Mouse (Mus musculus): ENCODE data around the gene Pla2g4d. TPM values are rescaled to one million over a fixed set of nuclear protein-coding genes. Genes with fewer than 3 reads are reported as not detected.

Pla2g4d gene
- total and polyA plus RNA-seq, 2 experiments from 2014 or later: 0.16 to 0.20 TPM

DNA sequence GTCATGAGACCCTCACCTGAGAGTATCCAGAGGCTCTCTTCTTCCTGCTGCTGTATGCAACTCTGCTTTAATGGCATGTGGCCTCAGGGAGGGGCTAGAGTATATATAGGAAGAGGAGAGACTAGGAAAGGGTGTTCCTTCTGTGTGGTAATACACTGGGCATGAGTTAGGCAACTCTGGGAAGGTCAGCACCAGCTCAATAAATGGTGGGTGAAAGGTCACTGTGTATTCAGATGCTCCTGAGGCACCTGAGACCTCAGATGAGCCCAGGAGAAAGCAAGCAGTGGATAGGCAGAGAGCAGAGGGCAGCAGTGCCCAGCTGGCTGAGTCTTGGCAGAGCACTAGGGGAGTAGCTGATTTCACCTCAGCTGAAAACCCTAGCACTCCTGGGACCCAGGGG lies 4.3 kb downstream of the Pla2g4d start:
- no peaks in the 10 kb centered on the region for H3K27me3 ChIP-seq (ENCODE audit: insufficient read depth, low read length)
- no peak overlapping the region for H3K4me2 ChIP-seq (ENCODE audit: low read depth, low read length)
- H3K4me1 ChIP-seq (ENCODE audit: insufficient read depth, low read length): no peaks in the 10 kb centered on the region
- no peak for TF ChIP-seq CTCF (IDR thresholded peaks at IDR 0.05; ENCODE audit: low read depth)
- ATAC-seq: no peak
- H3K4me3 ChIP-seq (ENCODE audit: low read length): no peak overlapping the region
- H3K9me3 ChIP-seq (ENCODE audit: low read length): no peaks in the 10 kb centered on the region
- H3K27ac ChIP-seq: no peak overlapping the region
- DNase-seq (ENCODE audit: low spot score): no peak
- H3K9ac ChIP-seq (replicated peaks; ENCODE audit: low read length): no peak overlapping the region
- H3K36me3 ChIP-seq (ENCODE audit: insufficient read depth, low read length): no peaks in the 10 kb centered on the region

- H3K36me3 ChIP-seq (ENCODE audit: insufficient read depth, low read length): no peaks in the 10 kb centered on the region
- no peak overlapping the region for H3K27ac ChIP-seq
- H3K9ac ChIP-seq (replicated peaks; ENCODE audit: low read length): no peak overlapping the region
- DNase-seq (ENCODE audit: low spot score) (no peak), ATAC-seq (no peak)
- H3K4me1 ChIP-seq (ENCODE audit: insufficient read depth, low read length): no peaks in the 10 kb centered on the region
- H3K4me3 ChIP-seq (ENCODE audit: low read length): no peak overlapping the region
- 86% methylated on average over 5 of the region's 5 CpGs for WGBS
- H3K27me3 ChIP-seq (ENCODE audit: insufficient read depth, low read length): no peaks in the 10 kb centered on the region
- no peak overlapping the region for H3K4me2 ChIP-seq (ENCODE audit: low read depth, low read length)
- H3K9me3 ChIP-seq (ENCODE audit: low read length): no peaks in the 10 kb centered on the region
- no peak for TF ChIP-seq CTCF (IDR thresholded peaks at IDR 0.05; ENCODE audit: low read depth)
These were observed 4.9 kb downstream of the Pla2g4d start for GRCm38 (mm10) chr2:120284094-120284493.

- no peak for ATAC-seq
- Histone ChIP-seq H3K4me3 (ENCODE audit: low read length) (no peak overlapping the region), H3K36me3 (ENCODE audit: insufficient read depth, low read length) (no peaks in the 10 kb centered on the region), H3K4me1 (ENCODE audit: insufficient read depth, low read length) (no peaks in the 10 kb centered on the region), H3K9me3 (ENCODE audit: low read length) (no peaks in the 10 kb centered on the region), H3K9ac (replicated peaks; ENCODE audit: low read length) (no peak overlapping the region), H3K27ac (no peak overlapping the region), H3K27me3 (ENCODE audit: insufficient read depth, low read length) (no peaks in the 10 kb centered on the region), H3K4me2 (ENCODE audit: low read depth, low read length) (no peak overlapping the region)
- WGBS: 62% methylated on average over 6 of the region's 6 CpGs
- DNase-seq (ENCODE audit: low spot score): no peak
- TF ChIP-seq CTCF (IDR thresholded peaks at IDR 0.05; ENCODE audit: low read depth): no peak
These were observed 5.4 kb downstream of the Pla2g4d start for GRCm38 (mm10) chr2:120283550-120283949.

- Histone ChIP-seq H3K4me3 (ENCODE audit: low read length) (no peak overlapping the region), H3K27me3 (ENCODE audit: insufficient read depth, low read length) (no peaks in the 10 kb centered on the region), H3K27ac (no peak overlapping the region), H3K4me1 (ENCODE audit: insufficient read depth, low read length) (no peaks in the 10 kb centered on the region), H3K9ac (replicated peaks; ENCODE audit: low read length) (no peak overlapping the region), H3K36me3 (ENCODE audit: insufficient read depth, low read length) (no peaks in the 10 kb centered on the region), H3K9me3 (ENCODE audit: low read length) (no peaks in the 10 kb centered on the region), H3K4me2 (ENCODE audit: low read depth, low read length) (no peak overlapping the region)
- WGBS: 56% methylated on average over 3 of the region's 3 CpGs
- TF ChIP-seq CTCF (IDR thresholded peaks at IDR 0.05; ENCODE audit: low read depth): peak; percentile 42
- ATAC-seq: no peak
- no peak for DNase-seq (ENCODE audit: low spot score)
These were observed 7.8 kb downstream of the Pla2g4d start for GRCm38 (mm10) chr2:120281221-120281620.

DNA sequence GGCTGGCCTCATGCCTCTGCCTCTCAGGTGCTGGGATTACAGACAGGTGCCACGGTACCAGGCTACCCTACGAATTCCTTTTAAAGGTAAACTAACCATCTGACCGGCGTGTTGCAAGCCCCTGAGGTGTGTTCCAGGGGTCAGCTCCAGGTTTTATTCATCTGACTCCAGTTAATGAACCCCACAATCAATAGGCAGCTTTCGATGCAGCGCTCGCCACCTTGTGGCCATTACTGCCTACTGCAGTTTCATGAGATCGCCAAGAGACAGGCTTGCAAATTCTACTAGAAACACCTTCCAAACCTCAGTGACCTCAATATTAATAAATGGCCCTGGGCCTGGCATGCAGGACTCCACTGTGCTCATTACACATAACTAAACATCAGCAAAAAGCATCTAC lies 9.0 kb downstream of the Pla2g4d start:
- no peaks in the 10 kb centered on the region for H3K27me3 ChIP-seq (ENCODE audit: insufficient read depth, low read length)
- peak; percentile 90 for TF ChIP-seq CTCF (IDR thresholded peaks at IDR 0.05; ENCODE audit: low read depth)
- no peak overlapping the region for H3K4me3 ChIP-seq (ENCODE audit: low read length)
- ATAC-seq (peak; percentile 21; the same call in 1 of the 2 replicates), DNase-seq (ENCODE audit: low spot score) (peak; percentile 78)
- no peaks in the 10 kb centered on the region for H3K4me1 ChIP-seq (ENCODE audit: insufficient read depth, low read length)
- no peak overlapping the region for H3K9ac ChIP-seq (replicated peaks; ENCODE audit: low read length)
- no peaks in the 10 kb centered on the region for H3K9me3 ChIP-seq (ENCODE audit: low read length)
- no peak overlapping the region for H3K4me2 ChIP-seq (ENCODE audit: low read depth, low read length)
- WGBS: 18% methylated on average over 8 of the region's 8 CpGs
- no peaks in the 10 kb centered on the region for H3K36me3 ChIP-seq (ENCODE audit: insufficient read depth, low read length)
- H3K27ac ChIP-seq: no peak overlapping the region

DNA sequence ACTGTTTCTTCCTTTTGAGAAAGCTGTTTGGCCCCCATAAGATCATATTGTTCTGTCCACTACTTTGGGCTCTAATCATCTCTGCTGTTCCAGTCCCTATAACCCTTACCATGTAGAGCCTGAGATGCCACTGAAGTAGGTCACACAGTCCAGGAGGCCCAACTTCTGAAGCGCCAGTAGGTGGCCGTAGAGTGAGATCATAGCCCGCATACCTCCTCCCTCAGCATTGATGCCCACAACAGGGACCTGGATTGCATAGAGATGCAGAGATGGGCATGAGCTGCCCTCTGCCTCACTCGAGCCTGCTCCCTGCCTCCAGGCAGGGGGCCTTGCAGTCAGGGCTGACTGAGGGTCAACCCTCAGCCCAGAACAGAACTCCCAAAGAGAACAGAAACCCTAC lies 12.0 kb downstream of the Pla2g4d start:
- H3K4me2 ChIP-seq (ENCODE audit: low read depth, low read length): no peak overlapping the region
- no peak overlapping the region for H3K27ac ChIP-seq
- no peaks in the 10 kb centered on the region for H3K9me3 ChIP-seq (ENCODE audit: low read length)
- no peak for TF ChIP-seq CTCF (IDR thresholded peaks at IDR 0.05; ENCODE audit: low read depth)
- no peaks in the 10 kb centered on the region for H3K27me3 ChIP-seq (ENCODE audit: insufficient read depth, low read length)
- no peak overlapping the region for H3K4me3 ChIP-seq (ENCODE audit: low read length)
- no peak for ATAC-seq
- no peak overlapping the region for H3K9ac ChIP-seq (replicated peaks; ENCODE audit: low read length)
- H3K36me3 ChIP-seq (ENCODE audit: insufficient read depth, low read length): no peaks in the 10 kb centered on the region
- DNase-seq (ENCODE audit: low spot score): no peak
- H3K4me1 ChIP-seq (ENCODE audit: insufficient read depth, low read length): no peaks in the 10 kb centered on the region
- 74% methylated on average over 4 of the region's 4 CpGs for WGBS

DNA sequence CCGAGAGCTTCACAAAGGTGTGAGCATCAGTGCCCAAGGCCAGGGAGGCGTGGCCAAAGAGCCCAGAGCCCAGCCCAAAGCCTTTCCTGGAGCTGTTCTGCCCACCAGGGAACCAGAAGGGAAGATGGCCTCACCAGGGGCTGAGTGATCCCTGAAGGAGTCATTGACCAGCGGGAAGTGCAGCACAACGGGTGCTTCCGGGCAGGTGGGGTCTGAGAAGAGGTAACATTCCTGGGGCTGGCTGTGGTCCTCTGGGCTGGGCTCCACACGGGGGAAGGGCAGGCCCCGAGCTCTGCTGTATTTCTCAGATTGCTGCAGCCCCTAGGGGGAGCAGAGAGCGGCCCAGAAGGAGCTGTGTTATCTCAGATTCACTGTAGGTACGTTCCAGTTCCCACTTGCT lies 20.4 kb downstream of the Pla2g4d start:
- Histone ChIP-seq H3K9me3 (ENCODE audit: low read length) (no peaks in the 10 kb centered on the region), H3K27me3 (ENCODE audit: insufficient read depth, low read length) (no peaks in the 10 kb centered on the region), H3K4me1 (ENCODE audit: insufficient read depth, low read length) (no peaks in the 10 kb centered on the region), H3K27ac (no peak overlapping the region), H3K9ac (replicated peaks; ENCODE audit: low read length) (no peak overlapping the region), H3K36me3 (ENCODE audit: insufficient read depth, low read length) (no peaks in the 10 kb centered on the region), H3K4me2 (ENCODE audit: low read depth, low read length) (peak overlapping the region; percentile 13; the same call in 1 of the 2 replicates), H3K4me3 (ENCODE audit: low read length) (no peak overlapping the region)
- peak; percentile 50 for TF ChIP-seq CTCF (IDR thresholded peaks at IDR 0.05; ENCODE audit: low read depth)
- ATAC-seq: no peak
- DNase-seq (ENCODE audit: low spot score): peak; percentile 19
- 2% methylated on average over 9 of the region's 9 CpGs for WGBS
